In the genomic region with DNA sequence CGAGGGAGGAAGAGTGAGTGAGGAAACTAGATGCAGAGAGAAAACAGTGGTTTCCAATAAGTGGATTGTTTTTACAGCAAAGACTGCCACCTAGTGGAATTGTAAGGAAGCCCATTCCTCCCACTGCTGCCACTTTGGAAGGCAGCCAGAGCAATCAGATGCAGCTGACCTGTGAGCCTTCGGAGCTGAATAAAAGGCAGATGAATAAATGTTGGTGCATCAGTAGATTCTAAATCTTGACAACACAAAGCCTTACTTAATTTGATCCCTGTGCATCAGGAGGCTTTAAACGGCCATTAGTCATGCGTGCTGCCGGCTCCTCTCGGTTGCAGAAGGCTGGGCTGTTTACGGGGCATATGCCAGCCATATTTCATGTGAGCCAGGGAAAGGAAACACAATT, we compare ENCODE assay signal across 8 mouse cellular contexts.
DNase-seq lines count a peak whose midpoint lies in the region; ATAC-seq lines count a peak whose summit lies in the region.

No protein-coding gene starts in this region.

- H3K27ac ChIP-seq in forebrain, embryonic 11.5 days (ENCODE audit: low read depth, low read length) = no peak overlapping the region
- H3K27ac ChIP-seq in hindbrain, embryonic 13.5 days = peak overlapping the region; percentile 69; the same call in 1 of the 2 replicates

- peak; percentile 79 for ATAC-seq in forebrain, embryonic 11.5 days (replicated peaks; ENCODE audit: low FRiP score)
- ATAC-seq in hindbrain, embryonic 13.5 days (ENCODE audit: low FRiP score) = peak; percentile 81
- ATAC-seq in inflammation-experienced regulatory T-cells, adult 6 months = no peak

- no peaks in the 10 kb centered on the region for H3K27me3 ChIP-seq in forebrain, embryonic 11.5 days (ENCODE audit: control insufficient read depth, insufficient read depth, low read length)
- no peaks in the 10 kb centered on the region for H3K27me3 ChIP-seq in hindbrain, embryonic 13.5 days

- H3K4me3 ChIP-seq in forebrain, embryonic 11.5 days (ENCODE audit: low read depth, low read length) = no peak overlapping the region
- peak overlapping the region; percentile 19; the same call in 1 of the 2 replicates for H3K4me3 ChIP-seq in hindbrain, embryonic 13.5 days

- H3K9ac ChIP-seq in forebrain, embryonic 11.5 days (ENCODE audit: low read length) = no peak overlapping the region
- no peak overlapping the region; the same call in 1 of the 2 replicates for H3K9ac ChIP-seq in hindbrain, embryonic 13.5 days

- H3K4me2 ChIP-seq in forebrain, embryonic 11.5 days (ENCODE audit: low read depth, low read length, severe bottlenecking) = no peak overlapping the region
- H3K4me2 ChIP-seq in hindbrain, embryonic 13.5 days = peak overlapping the region; percentile 49

- H3K36me3 ChIP-seq in forebrain, embryonic 11.5 days (ENCODE audit: control insufficient read depth, insufficient read depth, low read length) = no peaks in the 10 kb centered on the region
- H3K36me3 ChIP-seq in hindbrain, embryonic 13.5 days = no peaks in the 10 kb centered on the region

- no peaks in the 10 kb centered on the region for H3K4me1 ChIP-seq in forebrain, embryonic 11.5 days (replicated peaks; ENCODE audit: control insufficient read depth, insufficient read depth, low read length)
- no peaks in the 10 kb centered on the region for H3K4me1 ChIP-seq in hindbrain, embryonic 13.5 days (replicated peaks)

- peak; percentile 79 for DNase-seq in NIH3T3 (ENCODE audit: low read depth)
- peak; percentile 75 for DNase-seq in brain, embryonic 18.5 days (ENCODE audit: low read depth, low spot score)
- peak; percentile 64 for DNase-seq in forebrain, embryonic 11.5 days (ENCODE audit: low spot score)
- peak; percentile 88 for DNase-seq in layer of hippocampus, adult 9-10 months (ENCODE audit: low spot score)
- peak; percentile 66 for DNase-seq in lung, postnatal 36 days
- DNase-seq in right cerebral cortex, postnatal 10 days (ENCODE audit: low spot score in 2 of 2) = peak; percentile 82 to 86

- WGBS in forebrain, embryonic 11.5 days = 73% methylated on average over 7 of the region's 7 CpGs
- WGBS in hindbrain, embryonic 13.5 days = 23% methylated on average over 7 of the region's 7 CpGs

- no peaks in the 10 kb centered on the region for H3K9me3 ChIP-seq in forebrain, embryonic 11.5 days (ENCODE audit: control insufficient read depth, low read length)
- H3K9me3 ChIP-seq in hindbrain, embryonic 13.5 days = no peaks in the 10 kb centered on the region
